Mouse (Mus musculus): ENCODE results near the gene Ptprn. TPM values are rescaled to one million over a fixed set of nuclear protein-coding genes. Genes with fewer than 3 reads are reported as not detected.

Gene Ptprn
- total RNA-seq, 2 experiments from 2014 or later, result 101 to 122 TPM

- intact Hi-C loops (cut with DNase I), result no loop called here
- DNase-seq, result no peak
Observed at GRCm38 (mm10) chr1:75229158-75229557, 35.1 kb downstream of the Ptprn start.

DNA sequence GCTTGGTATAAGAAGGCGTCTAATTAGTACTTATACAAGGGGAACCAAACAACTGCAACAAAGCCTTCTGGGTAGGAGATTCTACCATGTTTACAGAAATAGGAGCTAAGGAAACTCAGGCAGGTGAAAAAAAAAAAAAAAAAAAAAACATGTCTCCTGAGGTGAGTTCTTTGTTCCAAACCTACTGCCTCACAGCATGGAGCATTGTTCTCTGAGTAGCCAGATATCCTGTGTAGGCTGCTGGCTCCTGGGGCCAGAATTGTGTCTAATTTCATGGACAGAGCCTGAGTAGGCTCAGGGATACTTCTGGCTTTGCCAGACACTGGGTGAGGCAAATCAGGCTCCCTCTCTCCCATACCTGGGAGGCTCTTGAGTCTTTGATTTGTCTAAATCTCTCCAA lies 36.6 kb downstream of the Ptprn start:
- intact Hi-C loops (cut with DNase I), result no loop called here
- DNase-seq, result no peak

DNA sequence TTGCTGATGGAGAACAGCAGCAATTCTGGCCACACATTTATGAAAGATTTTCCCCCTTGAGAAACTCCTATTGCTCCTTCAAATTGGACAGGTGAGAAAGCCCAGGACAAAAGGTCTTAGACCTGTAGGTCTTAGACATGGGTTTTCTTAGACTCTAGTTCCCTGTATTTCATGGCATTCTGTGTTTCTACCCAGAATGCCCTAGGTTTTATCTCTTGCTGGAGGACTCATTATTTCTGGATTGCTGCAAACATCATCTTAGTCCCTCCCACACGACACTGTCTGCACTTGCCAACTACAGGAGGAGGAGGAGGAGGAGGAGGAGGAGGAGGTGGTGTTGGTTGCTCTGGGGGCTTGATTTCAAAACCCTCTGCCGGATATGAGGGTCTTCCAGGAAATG lies 38.2 kb downstream of the Ptprn start:
- no peak for DNase-seq
- intact Hi-C loops (cut with DNase I), result no loop called here

- DNase-seq, result no peak
- intact Hi-C loops (cut with DNase I), result no loop called here
Observed at GRCm38 (mm10) chr1:75225473-75225872, 38.8 kb downstream of the Ptprn start.

- intact Hi-C loops (cut with DNase I), result no loop called here
- no peak for DNase-seq
Observed at GRCm38 (mm10) chr1:75223532-75223931, 40.8 kb downstream of the Ptprn start.

- intact Hi-C loops (cut with DNase I), result no loop called here
Observed at GRCm38 (mm10) chr1:75222926-75223325, 41.4 kb downstream of the Ptprn start.

DNA sequence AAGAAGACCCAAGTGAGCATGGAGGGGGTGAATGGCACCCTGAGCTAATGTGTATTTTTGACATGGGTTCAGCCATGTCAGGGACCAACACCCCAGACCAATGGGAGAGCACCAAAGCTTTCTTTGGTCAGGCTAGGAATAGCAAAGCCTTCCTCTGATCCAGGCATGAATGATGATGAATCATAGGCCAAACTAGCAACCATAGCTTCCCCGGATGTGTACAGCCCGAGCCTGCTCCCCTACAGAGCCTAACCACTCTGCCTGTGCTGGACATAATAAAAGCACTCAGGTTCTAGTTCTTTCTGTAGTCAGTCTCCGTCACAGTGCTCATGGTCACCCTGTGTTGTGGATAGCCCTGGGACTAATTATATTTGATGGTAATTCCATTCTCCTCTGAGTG lies 42.8 kb downstream of the Ptprn start:
- no peak for DNase-seq
- intact Hi-C loops (cut with DNase I), result no loop called here

More at GRCm38 (mm10) chr1:75222926-75223325, 41.4 kb downstream of the Ptprn start:
- no peak for DNase-seq

DNA sequence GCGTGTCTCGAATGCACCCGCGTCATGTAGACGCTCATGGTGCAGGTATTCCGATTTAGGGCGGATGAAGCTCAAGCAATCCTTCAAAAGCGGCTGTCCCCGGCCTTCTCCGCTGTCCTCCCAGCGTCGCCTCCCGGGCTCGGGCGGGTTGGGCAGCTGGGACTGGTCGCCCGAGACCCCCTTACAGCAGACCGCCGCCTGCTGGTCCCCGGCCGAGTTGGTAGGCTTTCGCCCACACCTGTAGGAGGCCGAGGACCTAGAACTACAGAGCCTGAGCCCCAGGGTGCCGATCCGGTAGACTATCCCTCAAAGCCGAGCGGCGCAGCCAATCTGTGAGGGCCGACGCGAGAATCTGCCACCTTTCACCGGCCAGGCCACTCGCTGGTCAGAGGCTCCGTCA lies 44.8 kb downstream of the Ptprn start, which contains the start of gene Tuba4a:
Gene Tuba4a (minus strand): TSS at position 335 of the 400 bp plus-strand sequence.
- peak; percentile 43 for DNase-seq
- intact Hi-C loops (cut with DNase I), result no loop called here

GRCm38 (mm10) chr1:75219078-75219477 lies 45.2 kb downstream of the Ptprn start:
- intact Hi-C loops (cut with DNase I), result no loop called here
- peak; percentile 75 for DNase-seq

DNA sequence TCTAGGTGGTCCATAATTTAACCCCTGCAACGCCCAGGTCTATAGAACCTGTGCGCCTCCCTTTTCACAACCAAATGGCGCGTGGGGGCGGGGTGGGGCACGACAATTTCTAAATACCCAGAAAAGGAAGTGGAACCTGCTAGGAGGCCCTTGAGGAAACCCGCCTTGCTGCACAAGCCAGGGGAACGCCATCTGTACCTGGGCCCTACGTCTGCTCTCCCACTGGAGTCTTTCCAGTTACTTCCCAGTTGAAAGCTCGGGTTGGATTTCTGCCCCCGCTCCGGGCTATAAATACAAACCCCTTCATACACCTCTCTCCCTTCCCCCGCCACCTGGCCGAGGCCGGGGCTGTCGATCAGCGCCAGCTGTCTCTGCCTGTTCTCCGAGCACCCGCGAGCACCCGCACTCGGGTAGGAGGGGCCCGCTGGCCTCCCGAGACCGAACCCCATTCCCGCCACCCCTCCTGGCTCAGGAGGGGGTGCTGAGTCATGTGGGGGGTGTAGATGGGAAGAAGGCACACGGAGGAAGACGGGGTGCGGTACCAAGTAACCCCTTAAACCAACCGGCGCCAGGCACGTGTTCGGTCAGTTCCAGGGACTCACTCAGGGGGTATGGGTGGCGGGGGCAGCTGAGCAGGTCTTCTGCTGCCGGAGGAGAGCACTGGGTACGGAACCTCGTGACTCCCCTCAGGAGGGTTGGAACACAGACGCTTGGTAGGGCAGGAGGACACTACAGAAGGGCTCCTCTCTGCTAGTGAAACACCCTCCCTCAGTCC lies 45.9 kb downstream of the Ptprn start:
- peak; percentile 46 for DNase-seq
- intact Hi-C loops (cut with DNase I), result no loop called here

DNA sequence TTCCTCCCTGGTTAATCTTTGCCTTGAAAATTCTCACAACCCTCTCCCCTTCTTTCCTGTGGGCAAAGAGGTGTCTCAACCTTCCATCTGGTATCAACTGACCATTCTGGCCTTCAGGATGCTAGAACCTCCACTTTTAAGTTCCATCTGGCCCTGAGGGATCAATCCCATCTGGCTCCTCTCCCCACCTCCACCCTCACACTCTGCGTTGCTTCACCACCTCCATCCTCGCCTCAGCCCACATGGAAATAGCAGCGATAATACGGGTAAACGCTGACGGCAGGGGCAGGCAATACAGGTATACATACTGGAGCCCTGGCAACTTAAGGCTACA lies 46.4 kb downstream of the Ptprn start:
- DNase-seq, result no peak
- intact Hi-C loops (cut with DNase I), result no loop called here

- intact Hi-C loops (cut with DNase I), result no loop called here
- no peak for DNase-seq
Observed at GRCm38 (mm10) chr1:75216797-75217585, 47.3 kb downstream of the Ptprn start.

DNA sequence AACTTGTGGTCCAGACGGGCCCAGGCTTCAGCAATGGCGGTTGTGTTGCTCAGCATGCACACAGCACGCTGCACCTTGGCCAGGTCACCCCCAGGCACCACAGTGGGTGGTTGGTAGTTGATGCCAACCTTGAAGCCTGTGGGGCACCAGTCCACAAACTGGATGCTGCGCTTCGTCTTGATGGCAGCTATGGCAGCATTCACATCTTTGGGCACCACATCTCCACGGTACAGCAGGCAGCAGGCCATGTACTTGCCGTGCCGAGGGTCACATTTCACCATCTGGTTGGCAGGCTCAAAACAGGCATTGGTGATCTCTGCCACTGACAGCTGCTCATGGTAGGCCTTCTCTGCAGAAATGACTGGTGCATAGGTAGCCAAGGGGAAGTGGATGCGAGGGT lies 48.5 kb downstream of the Ptprn start:
- intact Hi-C loops (cut with DNase I), result no loop called here
- no peak for DNase-seq

- DNase-seq, result peak; percentile 22
- intact Hi-C loops (cut with DNase I), result no loop called here
Observed at GRCm38 (mm10) chr1:75214886-75215285, 49.4 kb downstream of the Ptprn start.

- no peak for DNase-seq
- intact Hi-C loops (cut with DNase I), result no loop called here
Observed at GRCm38 (mm10) chr1:75214442-75214841, 49.9 kb downstream of the Ptprn start.

DNA sequence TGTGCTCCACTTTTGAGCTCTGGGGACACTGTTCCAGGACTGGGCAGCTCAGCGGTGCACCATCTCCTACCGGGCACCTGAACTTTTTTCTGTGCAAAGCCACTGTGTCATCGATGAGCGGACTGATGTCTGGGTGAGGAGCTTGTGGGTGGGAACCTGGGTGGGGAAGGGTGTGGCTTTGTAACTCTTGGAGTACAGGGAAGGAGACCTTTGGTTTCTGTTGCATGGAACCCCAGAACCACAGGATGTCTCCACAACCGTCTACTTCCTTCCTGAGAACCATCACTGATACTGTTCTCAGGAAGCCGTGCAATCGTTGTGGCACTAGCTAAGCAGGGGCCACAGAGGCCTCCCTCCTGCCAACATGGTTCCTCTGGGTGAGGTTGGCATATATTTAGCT lies 51.2 kb downstream of the Ptprn start:
- intact Hi-C loops (cut with DNase I), result no loop called here
- DNase-seq, result no peak

DNA sequence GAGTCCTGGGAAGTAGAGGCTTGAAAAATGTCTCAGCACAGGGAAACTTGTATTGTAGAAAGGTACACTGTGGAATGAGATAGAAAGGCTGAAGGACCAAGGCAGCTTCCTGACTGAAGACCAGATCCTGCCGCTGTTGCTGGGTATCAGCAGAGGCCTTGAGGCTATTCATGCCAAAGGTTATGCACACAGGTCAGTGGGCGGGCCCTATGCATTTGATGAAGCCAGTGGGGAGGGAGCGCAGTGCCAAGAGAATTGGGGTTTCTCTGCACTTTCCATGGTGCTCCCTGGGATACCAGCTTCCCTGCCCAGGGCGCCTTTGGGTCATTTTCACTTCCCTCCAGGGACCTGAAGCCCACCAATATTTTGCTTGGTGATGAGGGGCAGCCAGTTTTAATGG lies 51.8 kb downstream of the Ptprn start:
- no peak for DNase-seq
- intact Hi-C loops (cut with DNase I), result no loop called here

DNA sequence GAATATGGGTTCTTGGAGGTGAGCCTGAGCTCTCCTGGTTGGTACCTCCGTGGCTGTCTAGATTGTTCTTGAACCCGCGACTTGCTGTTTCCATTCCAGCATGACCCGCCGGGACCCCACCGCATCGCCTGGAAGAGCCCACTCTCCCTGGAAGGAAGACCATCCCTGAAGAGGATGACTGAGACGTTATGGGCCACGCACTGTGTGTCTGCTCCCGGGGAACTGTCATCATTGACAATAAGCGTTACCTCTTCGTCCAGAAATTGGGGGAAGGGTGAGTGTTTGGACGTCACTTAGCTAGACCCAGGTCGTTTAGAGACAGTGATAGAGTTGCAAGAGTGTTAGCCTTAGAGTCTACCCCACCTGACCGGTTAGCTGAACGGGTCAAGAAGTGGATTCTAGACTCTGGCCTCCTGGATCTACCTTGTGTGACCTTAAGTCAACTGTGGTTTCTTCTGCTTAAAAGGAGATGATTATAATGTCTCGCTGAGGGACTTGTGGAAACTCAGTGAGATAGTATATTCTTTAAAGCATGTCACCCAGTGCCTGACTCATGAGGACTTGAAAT lies 53.1 kb downstream of the Ptprn start:
- DNase-seq, result no peak
- intact Hi-C loops (cut with DNase I), result no loop called here

DNA sequence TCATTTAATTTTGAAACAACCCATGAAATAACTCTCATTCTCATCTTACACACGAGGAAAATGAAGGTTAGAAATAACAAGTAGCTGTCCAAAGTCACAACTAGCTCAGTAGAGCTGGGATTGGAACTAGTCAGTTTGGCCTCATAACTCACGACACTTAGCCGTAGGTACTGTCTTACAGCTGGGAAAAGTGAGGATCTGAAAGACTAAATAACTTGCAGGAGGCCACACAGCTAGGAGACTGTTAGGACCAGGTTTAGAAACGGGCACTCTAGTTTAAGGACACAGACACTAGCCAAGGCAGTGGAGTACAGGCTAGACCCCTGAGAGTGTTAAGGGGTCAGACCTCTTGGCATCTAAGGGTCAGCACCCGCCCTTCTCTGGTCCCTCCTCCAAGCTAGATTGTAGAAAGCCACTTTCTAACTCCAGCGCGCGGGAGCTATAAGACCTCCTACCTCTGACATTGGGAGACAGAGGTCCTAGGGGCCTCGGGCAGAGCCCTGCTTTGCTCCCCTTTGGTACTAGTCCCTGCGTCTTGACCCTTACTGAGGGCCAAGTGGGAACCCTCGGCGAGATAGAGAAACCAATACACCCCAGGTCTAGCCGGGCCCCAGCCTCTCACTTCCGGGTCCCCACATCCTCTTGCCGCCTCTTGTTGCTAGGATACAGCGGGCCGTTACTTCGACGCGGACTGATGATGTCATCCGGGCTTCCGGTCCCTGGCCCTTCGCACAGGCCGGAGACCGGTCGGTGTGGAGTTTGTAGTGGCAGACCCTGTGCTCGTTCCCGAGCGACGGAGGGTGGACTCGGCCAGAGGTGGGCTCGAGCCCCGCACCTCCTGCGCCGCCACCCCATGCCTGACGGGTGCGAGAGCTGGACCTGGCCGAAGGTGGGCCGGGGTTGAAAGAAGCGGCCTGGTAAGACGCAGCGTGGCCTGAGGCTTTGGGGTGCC lies 53.9 kb downstream of the Ptprn start, which contains the start of the genes Glb1l and Stk16:
Gene Glb1l (minus strand): TSS at position 678 of the 952 bp plus-strand sequence.
Gene Stk16 (plus strand): TSS at position 703 of the 952 bp plus-strand sequence.
- intact Hi-C loops (cut with DNase I), result no loop called here
- DNase-seq, result peak; percentile 97

DNA sequence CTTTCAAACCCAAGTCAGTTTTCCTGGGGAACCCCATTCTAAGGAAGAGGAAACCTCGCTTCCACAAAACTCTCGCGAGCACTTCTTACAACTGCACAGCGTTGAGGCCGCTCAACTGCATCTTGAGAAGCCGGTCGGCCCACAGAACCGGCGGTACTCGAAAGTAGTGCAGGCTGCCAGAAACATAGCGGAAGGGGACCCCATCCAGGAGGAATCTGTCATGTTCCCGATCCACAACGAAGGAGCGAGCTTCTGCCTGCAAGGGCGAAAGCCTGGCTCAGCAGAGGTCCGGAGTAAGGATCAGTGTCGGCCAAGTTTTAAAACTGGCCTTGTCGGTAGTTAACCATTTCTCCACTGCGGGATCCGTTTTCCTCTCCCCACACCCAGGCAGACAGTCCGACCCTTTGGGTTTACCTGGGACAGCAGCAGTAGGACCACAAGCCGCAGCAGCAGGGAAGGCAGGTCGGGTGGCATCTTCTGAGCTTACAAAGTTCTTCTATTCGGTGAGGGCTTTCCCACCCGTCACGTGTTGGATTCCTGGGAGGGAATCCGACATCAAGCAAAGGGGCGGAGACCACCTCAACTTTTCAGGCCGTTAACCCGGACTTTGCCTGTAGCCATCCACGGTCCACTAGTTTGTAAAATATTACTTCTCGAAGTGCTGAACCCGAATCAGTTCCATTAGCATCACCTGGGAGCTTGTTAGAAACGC lies 55.2 kb downstream of the Ptprn start:
- intact Hi-C loops (cut with DNase I), result no loop called here
- DNase-seq, result no peak

Measured in left cerebral cortex, postnatal 4 days (tissue).